20 mouse cellular contexts compared by ENCODE assay signal in genomic region chr14:50795261-50795935, GRCm38 (mm10). TPM values are rescaled to one million over a fixed set of nuclear protein-coding genes. Genes with fewer than 3 reads are reported as not detected.
"Had no signal": no experiment of that assay in that cellular context is flagged by ENCODE, and none has a peak within 500 bp of the region (broad histone marks: within the 10 kb centered on the region; RNA-seq: fewer than 3 reads in every experiment).

No protein-coding gene starts in this region.

- H3K27ac ChIP-seq: left cerebral cortex, adult 2 months; limb, embryonic 12.5 days; liver, embryonic 15.5 days; midbrain, embryonic 10.5 days; neural tube, embryonic 15.5 days had no signal

- H3K9ac ChIP-seq: limb, embryonic 12.5 days; liver, embryonic 15.5 days; neural tube, embryonic 15.5 days had no signal

- H3K4me1 ChIP-seq: liver, embryonic 15.5 days had no signal

- H3K36me3 ChIP-seq: limb, embryonic 12.5 days; liver, embryonic 15.5 days; midbrain, embryonic 10.5 days; neural tube, embryonic 15.5 days had no signal

- H3K9me3 ChIP-seq: limb, embryonic 12.5 days; liver, embryonic 15.5 days; midbrain, embryonic 10.5 days; neural tube, embryonic 15.5 days had no signal

- H3K4me3 ChIP-seq: left cerebral cortex, adult 2 months; limb, embryonic 12.5 days; liver, embryonic 15.5 days; midbrain, embryonic 10.5 days; myocyte; neural tube, embryonic 15.5 days had no signal

- DNase-seq: kidney, adult 8-10 months; kidney, postnatal 25 days; liver; lung, adult 2 months; lung, postnatal 10 days; lung, postnatal 4 days; midbrain, embryonic 14.5 days; right cerebral cortex, adult 18-20 months; right cerebral cortex, postnatal 25 days; thymus, adult 2 months; thymus, postnatal 25 days had no signal

- H3K27me3 ChIP-seq: limb, embryonic 12.5 days; liver, embryonic 15.5 days; neural tube, embryonic 15.5 days had no signal

RNA-seq across cellular contexts. Expression of gene Ccnb1ip1, which starts 12.1 kb away (rescaled TPM):
- total RNA-seq: left cerebral cortex, adult 2 months; left cerebral cortex, postnatal 36 days; megakaryocyte, adult 5-6 weeks had no signal

RNA-seq across cellular contexts. Expression of gene Olfr749, which starts 50.5 kb away (rescaled TPM):
- total RNA-seq: layer of hippocampus, postnatal 25 days; left cerebral cortex, adult 2 months; left cerebral cortex, postnatal 36 days; megakaryocyte, adult 5-6 weeks had no signal
